In genomic region chr3:40744836-40745660, GRCm38 (mm10) we compare ENCODE assay signal across 8 mouse cellular contexts. TPM values are rescaled to one million over a fixed set of nuclear protein-coding genes. Genes with fewer than 3 reads are reported as not detected.
DNase-seq lines count a peak whose midpoint lies in the region; ATAC-seq and TF ChIP-seq lines count a peak whose summit lies in the region.

No protein-coding gene starts in this region.

- DNase-seq in B cell, adult 2 months, result peak; percentile 85 to 89
- peak; percentile 91 to 92 for DNase-seq in heart, adult 9 months (ENCODE audit: low spot score in 2 of 2)
- peak; percentile 82 for DNase-seq in limb, embryonic 14.5 days (ENCODE audit: low spot score)
- peak; percentile 63 to 92 for DNase-seq in spleen, adult 2 months (ENCODE audit: low read depth in 1 of 2, low spot score in 2 of 2)

- H3K27me3 ChIP-seq in embryonic facial prominence, embryonic 15.5 days, result peaks cover 4% of the 10 kb centered on the region; the same call in 1 of the 2 replicates
- no peaks in the 10 kb centered on the region for H3K27me3 ChIP-seq in kidney, embryonic 14.5 days (ENCODE audit: control insufficient read depth, insufficient read depth, low read length)
- H3K27me3 ChIP-seq in limb, embryonic 14.5 days (ENCODE audit: control insufficient read depth, insufficient read depth, low read length), result peaks cover 7% of the 10 kb centered on the region; the same call in 1 of the 2 replicates
- H3K27me3 ChIP-seq in midbrain, embryonic 16.5 days (ENCODE audit: control insufficient read depth, insufficient read depth, low read depth, low read length), result no peaks in the 10 kb centered on the region
- H3K27me3 ChIP-seq in spleen, adult 2 months (ENCODE audit: control insufficient read depth, insufficient read depth, low read length), result no peaks in the 10 kb centered on the region

- peak overlapping the region; percentile 97 for H3K4me3 ChIP-seq in bone marrow macrophage, adult 2 months (ENCODE audit: insufficient read depth, low read length)
- peak overlapping the region; percentile 68 for H3K4me3 ChIP-seq in embryonic facial prominence, embryonic 15.5 days (replicated peaks)
- H3K4me3 ChIP-seq in kidney, embryonic 14.5 days (ENCODE audit: low read length), result peak overlapping the region; percentile 69
- H3K4me3 ChIP-seq in limb, embryonic 14.5 days (replicated peaks; ENCODE audit: low read length), result peak overlapping the region; percentile 71
- peak overlapping the region; percentile 97 for H3K4me3 ChIP-seq in midbrain, embryonic 16.5 days (ENCODE audit: low read depth, low read length)
- peak overlapping the region; percentile 91 for H3K4me3 ChIP-seq in spleen, adult 2 months (ENCODE audit: extremely low read depth, insufficient read depth, insufficient read length)

- H3K4me1 ChIP-seq in bone marrow macrophage, adult 2 months (ENCODE audit: control insufficient read depth, insufficient read depth, low read length), result no peaks in the 10 kb centered on the region
- H3K4me1 ChIP-seq in embryonic facial prominence, embryonic 15.5 days, result peaks cover 13% of the 10 kb centered on the region
- H3K4me1 ChIP-seq in kidney, embryonic 14.5 days (ENCODE audit: control insufficient read depth, insufficient read depth, low read length), result peaks cover 5% of the 10 kb centered on the region; the same call in 1 of the 2 replicates
- H3K4me1 ChIP-seq in limb, embryonic 14.5 days (ENCODE audit: control insufficient read depth, insufficient read depth, low read length), result peaks cover 9% of the 10 kb centered on the region; the same call in 1 of the 2 replicates
- peaks cover 21% of the 10 kb centered on the region for H3K4me1 ChIP-seq in midbrain, embryonic 16.5 days (ENCODE audit: control insufficient read depth, insufficient read depth, low read length)
- H3K4me1 ChIP-seq in spleen, adult 2 months (ENCODE audit: control insufficient read depth, insufficient read depth, insufficient read length), result no peaks in the 10 kb centered on the region; the same call in 1 of the 2 replicates

- no peak for TF ChIP-seq POLR2A in bone marrow macrophage, adult 2 months (IDR thresholded peaks at IDR 0.05; ENCODE audit: borderline replicate concordance, low read depth, low read length)
- TF ChIP-seq POLR2A in limb, embryonic 14.5 days (IDR thresholded peaks at IDR 0.05; ENCODE audit: borderline replicate concordance, extremely low read depth, insufficient read depth, insufficient read length), result no peak
- TF ChIP-seq POLR2A in spleen, adult 2 months (IDR thresholded peaks at IDR 0.05; ENCODE audit: low read depth, low read length), result 0 out of 2 replicates have a peak, but pooled peaks have one; percentile 21

- ATAC-seq in embryonic facial prominence, embryonic 15.5 days (ENCODE audit: insufficient number of reproducible peaks, low FRiP score, low TSS enrichment, low read depth), result peak; percentile 96
- ATAC-seq in kidney, embryonic 14.5 days (ENCODE audit: low FRiP score, low TSS enrichment), result peak; percentile 96
- peak; percentile 94 for ATAC-seq in limb, embryonic 14.5 days (ENCODE audit: low FRiP score, low read depth)
- ATAC-seq in midbrain, embryonic 16.5 days, result peak; percentile 97

- WGBS in embryonic facial prominence, embryonic 15.5 days, result under 1% methylated on average over 78 of the region's 93 CpGs
- WGBS in kidney, embryonic 14.5 days, result under 1% methylated on average over 53 of the region's 93 CpGs
- WGBS in limb, embryonic 14.5 days, result 0% methylated on average over 41 of the region's 93 CpGs
- WGBS in midbrain, embryonic 16.5 days, result under 1% methylated on average over 67 of the region's 93 CpGs
- WGBS in spleen, adult 2 months, result under 1% methylated on average over 81 of the region's 93 CpGs

- no peak for TF ChIP-seq CTCF in bone marrow macrophage, adult 2 months (IDR thresholded peaks at IDR 0.05; ENCODE audit: low read depth, low read length)
- TF ChIP-seq CTCF in spleen, adult 2 months (IDR thresholded peaks at IDR 0.05; ENCODE audit: extremely low read depth, insufficient read depth, insufficient read length, insufficient replicate concordance), result no peak

- H3K27ac ChIP-seq in bone marrow macrophage, adult 2 months (ENCODE audit: insufficient read depth, low read depth, low read length), result peak overlapping the region; percentile 56
- peak overlapping the region; percentile 60 for H3K27ac ChIP-seq in embryonic facial prominence, embryonic 15.5 days (replicated peaks)
- H3K27ac ChIP-seq in kidney, embryonic 14.5 days (ENCODE audit: low read depth, low read length), result peak overlapping the region; percentile 30; the same call in 1 of the 2 replicates
- no peak overlapping the region for H3K27ac ChIP-seq in limb, embryonic 14.5 days (replicated peaks; ENCODE audit: low read depth, low read length)
- peak overlapping the region; percentile 88 for H3K27ac ChIP-seq in midbrain, embryonic 16.5 days (ENCODE audit: low read length)
- H3K27ac ChIP-seq in spleen, adult 2 months (ENCODE audit: insufficient read depth, low read length), result peak overlapping the region; percentile 90

- H3K36me3 ChIP-seq in embryonic facial prominence, embryonic 15.5 days, result no peaks in the 10 kb centered on the region
- no peaks in the 10 kb centered on the region for H3K36me3 ChIP-seq in kidney, embryonic 14.5 days (ENCODE audit: control insufficient read depth, insufficient read depth, low read length)
- H3K36me3 ChIP-seq in limb, embryonic 14.5 days (ENCODE audit: control insufficient read depth, insufficient read depth, low read length), result no peaks in the 10 kb centered on the region
- H3K36me3 ChIP-seq in midbrain, embryonic 16.5 days (ENCODE audit: control insufficient read depth, insufficient read depth, low read length), result no peaks in the 10 kb centered on the region
- no peaks in the 10 kb centered on the region for H3K36me3 ChIP-seq in spleen, adult 2 months (ENCODE audit: control insufficient read depth, insufficient read depth, low read length)

- no peaks in the 10 kb centered on the region for H3K9me3 ChIP-seq in embryonic facial prominence, embryonic 15.5 days (replicated peaks)
- H3K9me3 ChIP-seq in kidney, embryonic 14.5 days (ENCODE audit: control insufficient read depth, low read length), result no peaks in the 10 kb centered on the region
- H3K9me3 ChIP-seq in limb, embryonic 14.5 days (ENCODE audit: control insufficient read depth, low read length), result no peaks in the 10 kb centered on the region
- H3K9me3 ChIP-seq in midbrain, embryonic 16.5 days (replicated peaks; ENCODE audit: control insufficient read depth, low read length, poor library complexity, severe bottlenecking), result no peaks in the 10 kb centered on the region

- peak overlapping the region; percentile 98 for H3K4me2 ChIP-seq in embryonic facial prominence, embryonic 15.5 days (replicated peaks)
- peak overlapping the region; percentile 96 for H3K4me2 ChIP-seq in kidney, embryonic 14.5 days (replicated peaks; ENCODE audit: low read depth, low read length)
- peak overlapping the region; percentile 92 for H3K4me2 ChIP-seq in limb, embryonic 14.5 days (replicated peaks; ENCODE audit: low read depth, low read length, severe bottlenecking)
- H3K4me2 ChIP-seq in midbrain, embryonic 16.5 days (ENCODE audit: low read length), result peak overlapping the region; percentile 87

- peak overlapping the region; percentile 47 for H3K9ac ChIP-seq in embryonic facial prominence, embryonic 15.5 days
- peak overlapping the region; percentile 66 for H3K9ac ChIP-seq in kidney, embryonic 14.5 days (ENCODE audit: low read depth, low read length)
- H3K9ac ChIP-seq in limb, embryonic 14.5 days (ENCODE audit: low read depth, low read length, severe bottlenecking), result peak overlapping the region; percentile 62
- H3K9ac ChIP-seq in midbrain, embryonic 16.5 days (ENCODE audit: low read depth, low read length), result peak overlapping the region; percentile 97

RNA-seq across cellular contexts. Expression of gene Hspa4l, which starts 0.8 kb away (rescaled TPM):
- 19.0 and 21.3 TPM in 2 replicates for polyA plus RNA-seq in bone marrow macrophage, adult 2 months (2012; ENCODE audit: insufficient read depth, insufficient read length, missing spikeins)
- 20.8 and 26.9 TPM in 2 replicates for polyA plus RNA-seq in embryonic facial prominence, embryonic 15.5 days (2015; fragmentation: Nextera tagmentation; extraction: Ambion mirVana)
- polyA plus RNA-seq in kidney, embryonic 14.5 days (2014; fragmentation: Nextera tagmentation; extraction: Ambion mirVana), result 4.3 and 8.8 TPM in 2 replicates
- 1.3 and 1.9 TPM in 2 replicates for polyA plus RNA-seq in limb, embryonic 14.5 days (2012; rRNA removed)
- polyA plus RNA-seq in limb, embryonic 14.5 days (2014; fragmentation: Nextera tagmentation; extraction: Ambion mirVana), result 4.8 and 6.7 TPM in 2 replicates
- polyA plus RNA-seq in midbrain, embryonic 16.5 days (2015; fragmentation: Nextera tagmentation; extraction: Ambion mirVana), result 51.8 and 55.0 TPM in 2 replicates
- 7.8 and 10.1 TPM in 2 replicates for polyA plus RNA-seq in spleen, adult 2 months (2012; rRNA removed)

RNA-seq across cellular contexts. Expression of gene Slc25a31, which starts 36.4 kb away (rescaled TPM):
- not detected in 2 replicates for polyA plus RNA-seq in bone marrow macrophage, adult 2 months (2012; ENCODE audit: insufficient read depth, insufficient read length, missing spikeins)
- 0.09 and 0.30 TPM in 2 replicates for polyA plus RNA-seq in embryonic facial prominence, embryonic 15.5 days (2015; fragmentation: Nextera tagmentation; extraction: Ambion mirVana)
- polyA plus RNA-seq in kidney, embryonic 14.5 days (2014; fragmentation: Nextera tagmentation; extraction: Ambion mirVana), result 0.28 TPM in 1 of 2 replicates, not detected in the other
- polyA plus RNA-seq in limb, embryonic 14.5 days (2012; rRNA removed), result 0.03 and 0.28 TPM in 2 replicates
- polyA plus RNA-seq in limb, embryonic 14.5 days (2014; fragmentation: Nextera tagmentation; extraction: Ambion mirVana), result 0.12 and 0.41 TPM in 2 replicates
- polyA plus RNA-seq in midbrain, embryonic 16.5 days (2015; fragmentation: Nextera tagmentation; extraction: Ambion mirVana), result 0.28 and 0.29 TPM in 2 replicates
- polyA plus RNA-seq in spleen, adult 2 months (2012; rRNA removed), result 0.11 and 0.13 TPM in 2 replicates

RNA-seq across cellular contexts. Expression of gene Plk4, which starts 54.8 kb away (rescaled TPM):
- 13.8 and 19.6 TPM in 2 replicates for polyA plus RNA-seq in bone marrow macrophage, adult 2 months (2012; ENCODE audit: insufficient read depth, insufficient read length, missing spikeins)
- 46.8 and 52.8 TPM in 2 replicates for polyA plus RNA-seq in embryonic facial prominence, embryonic 15.5 days (2015; fragmentation: Nextera tagmentation; extraction: Ambion mirVana)
- 48.7 and 74.8 TPM in 2 replicates for polyA plus RNA-seq in kidney, embryonic 14.5 days (2014; fragmentation: Nextera tagmentation; extraction: Ambion mirVana)
- polyA plus RNA-seq in limb, embryonic 14.5 days (2012; rRNA removed), result 25.6 and 33.7 TPM in 2 replicates
- polyA plus RNA-seq in limb, embryonic 14.5 days (2014; fragmentation: Nextera tagmentation; extraction: Ambion mirVana), result 42.9 and 48.8 TPM in 2 replicates
- polyA plus RNA-seq in midbrain, embryonic 16.5 days (2015; fragmentation: Nextera tagmentation; extraction: Ambion mirVana), result 12.1 and 12.8 TPM in 2 replicates
- polyA plus RNA-seq in spleen, adult 2 months (2012; rRNA removed), result 2.7 and 3.3 TPM in 2 replicates

Comparison
In these comparisons a context has a peak if more than half of its experiments do, and no peak if none do; other contexts are left out.
1. H3K9ac ChIP-seq: peak in every context shown above with its lines; median percentile 97 in midbrain, embryonic 16.5 days; 66 in kidney, embryonic 14.5 days; 62 in limb, embryonic 14.5 days; 47 in embryonic facial prominence, embryonic 15.5 days.